Comparison of ENCODE assay signal across 9 mouse cellular contexts in the genomic region with DNA sequence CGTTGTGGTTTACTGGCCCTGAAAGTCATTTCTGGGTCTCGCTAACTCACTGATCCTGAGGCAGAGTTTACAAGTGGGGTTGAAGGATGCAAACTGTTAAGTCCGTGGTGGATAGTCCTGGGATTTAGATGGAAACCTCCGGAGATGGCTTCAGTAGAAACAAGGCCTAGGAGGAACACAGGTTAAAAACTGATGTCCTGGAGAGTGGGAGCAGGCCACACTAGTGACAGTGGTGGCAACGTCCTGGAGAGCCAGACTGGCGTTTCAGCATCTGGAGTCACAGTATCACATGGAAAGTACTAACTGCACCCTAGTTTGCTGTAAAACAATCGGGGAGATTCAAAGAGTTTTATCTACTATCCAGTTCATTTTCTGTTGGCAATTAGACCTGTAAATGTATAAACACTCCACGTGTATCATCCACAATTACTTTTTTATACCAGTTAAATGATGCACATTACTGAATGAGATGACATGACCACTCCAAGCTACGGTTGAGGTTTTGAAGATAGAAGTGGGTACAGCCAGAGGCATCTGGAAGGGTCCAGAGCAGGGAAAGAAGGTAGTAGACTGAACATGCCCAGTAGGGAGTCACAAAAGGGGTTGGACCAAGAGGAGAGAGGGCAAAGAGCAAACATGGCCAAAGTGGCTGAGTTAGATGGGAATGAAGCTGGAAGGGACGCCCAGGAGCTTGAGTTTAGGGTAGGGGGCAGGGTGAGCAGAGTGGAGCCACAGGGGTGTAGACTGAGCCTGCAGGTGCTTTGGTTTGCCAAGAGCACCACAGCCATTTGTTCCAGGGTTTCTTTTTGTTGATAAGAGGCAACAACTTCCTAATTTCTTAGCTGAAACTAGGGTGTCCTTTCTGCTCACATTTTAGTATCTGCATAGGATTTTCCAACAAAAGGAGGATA. TPM values are rescaled to one million over a fixed set of nuclear protein-coding genes. Genes with fewer than 3 reads are reported as not detected.
DNase-seq lines count a peak whose midpoint lies in the region; ATAC-seq and TF ChIP-seq lines count a peak whose summit lies in the region.
"Had no signal": no experiment of that assay in that cellular context is flagged by ENCODE, and none has a peak within 500 bp of the region (broad histone marks: within the 10 kb centered on the region; RNA-seq: fewer than 3 reads in every experiment).

No protein-coding gene starts in this region.

- ATAC-seq in megakaryocyte, adult 5-6 weeks (ENCODE audit: poor library complexity, severe bottlenecking) = no peak
- ATAC-seq in hindbrain, embryonic 16.5 days = no peak

- H3K4me3 ChIP-seq in gastrocnemius, adult 2 months = no peak overlapping the region
- peak overlapping the region; percentile 65 for H3K4me3 ChIP-seq in megakaryocyte, embryonic 14.5 days (replicated peaks)
- no peak overlapping the region for H3K4me3 ChIP-seq in hindbrain, embryonic 16.5 days (ENCODE audit: low read length)
- H3K4me3 ChIP-seq in small intestine, adult 2 months (ENCODE audit: low read depth, low read length) = no peak overlapping the region

- DNase-seq in gastrocnemius, adult 2 months = peak; percentile 22
- no peak for DNase-seq in gastrocnemius, postnatal 36 days
- DNase-seq in right cerebral cortex, postnatal 4 days = no peak
- no peak for DNase-seq in frontal cortex, adult 2 months (ENCODE audit: extremely low spot score in 1 of 2, low spot score in 1 of 2)
- DNase-seq: layer of hippocampus, adult 9-11 months had no signal

- WGBS in hindbrain, embryonic 16.5 days = 54% methylated on average over 10 of the region's 10 CpGs
- WGBS in small intestine, adult 2 months = 30% methylated on average over 10 of the region's 10 CpGs

- TF ChIP-seq CTCF in gastrocnemius, adult 2 months (IDR thresholded peaks at IDR 0.05) = no peak
- no peak for TF ChIP-seq CTCF in small intestine, adult 2 months (IDR thresholded peaks at IDR 0.05; ENCODE audit: extremely low read depth, insufficient read length, insufficient replicate concordance, low read depth, low read length)

- intact Hi-C loops in gastrocnemius, adult 2 months (cut with DNase I) = loop anchor here (1.0 kb wide), 1 partner anchor 11 kb away; no protein-coding TSS in a partner anchor
- intact Hi-C loops in gastrocnemius, postnatal 36 days (cut with DNase I) = no loop called here

- H3K9ac ChIP-seq in hindbrain, embryonic 16.5 days (ENCODE audit: low read depth, low read length) = no peak overlapping the region

- peak overlapping the region; percentile 96 for H3K27ac ChIP-seq in gastrocnemius, adult 2 months
- H3K27ac ChIP-seq in hindbrain, embryonic 16.5 days (ENCODE audit: low read depth, low read length) = peak overlapping the region; percentile 44; the same call in 1 of the 2 replicates
- H3K27ac ChIP-seq in small intestine, adult 2 months (ENCODE audit: insufficient read depth, low read depth, low read length) = peak overlapping the region; percentile 14; the same call in 1 of the 2 replicates

- no peaks in the 10 kb centered on the region for H3K27me3 ChIP-seq in megakaryocyte, embryonic 14.5 days (replicated peaks)
- no peaks in the 10 kb centered on the region for H3K27me3 ChIP-seq in hindbrain, embryonic 16.5 days (replicated peaks; ENCODE audit: control insufficient read depth, insufficient read depth, low read length)
- no peaks in the 10 kb centered on the region for H3K27me3 ChIP-seq in small intestine, adult 2 months (ENCODE audit: control insufficient read depth, insufficient read depth, low read length)

- no peak for TF ChIP-seq POLR2A in small intestine, adult 2 months (IDR thresholded peaks at IDR 0.05; ENCODE audit: low read depth, low read length)

- peaks cover 72% of the 10 kb centered on the region for H3K36me3 ChIP-seq in megakaryocyte, embryonic 14.5 days (replicated peaks; ENCODE audit: low read length)
- H3K36me3 ChIP-seq in hindbrain, embryonic 16.5 days (ENCODE audit: control insufficient read depth, insufficient read depth, low read length) = peaks cover 40% of the 10 kb centered on the region
- H3K36me3 ChIP-seq in small intestine, adult 2 months (ENCODE audit: control insufficient read depth, insufficient read depth, low read length) = peaks cover 44% of the 10 kb centered on the region

- H3K4me2 ChIP-seq in hindbrain, embryonic 16.5 days (ENCODE audit: low read length) = no peak overlapping the region

- no peaks in the 10 kb centered on the region for H3K9me3 ChIP-seq in megakaryocyte, embryonic 14.5 days
- no peaks in the 10 kb centered on the region for H3K9me3 ChIP-seq in hindbrain, embryonic 16.5 days (ENCODE audit: control insufficient read depth, low read length)

- peaks cover 89% of the 10 kb centered on the region for H3K4me1 ChIP-seq in megakaryocyte, embryonic 14.5 days
- H3K4me1 ChIP-seq in hindbrain, embryonic 16.5 days (ENCODE audit: control insufficient read depth, insufficient read depth, low read depth, low read length) = peaks cover 18% of the 10 kb centered on the region
- peaks cover 33% of the 10 kb centered on the region for H3K4me1 ChIP-seq in small intestine, adult 2 months (ENCODE audit: control insufficient read depth, insufficient read depth, insufficient read length, low read length)

RNA-seq across cellular contexts. Expression of a gene that starts 1.8 kb away (rescaled TPM):
- total RNA-seq in gastrocnemius, adult 2 months (2021) = 100 to 1,000 TPM; 173 to 338 TPM
- total RNA-seq in gastrocnemius, postnatal 36 days (2021) = 100 to 1,000 TPM; 214 to 252 TPM
- 12.0 and 64.8 TPM in 2 replicates for polyA plus RNA-seq in megakaryocyte, embryonic 14.5 days (2012; ENCODE audit: insufficient read depth, low replicate concordance)
- total RNA-seq in megakaryocyte, adult 5-6 weeks (2015) = 119 TPM in 2 replicates
- total RNA-seq in megakaryocyte, adult 5-6 weeks (2017) = 78.8 and 82.8 TPM in 2 replicates
- 115 and 117 TPM in 2 replicates for polyA plus RNA-seq in hindbrain, embryonic 16.5 days (2015; fragmentation: Nextera tagmentation; extraction: Ambion mirVana)
- 201 and 291 TPM in 2 replicates for polyA plus RNA-seq in small intestine, adult 2 months (2012; rRNA removed)
- 93.7 and 106 TPM in 2 replicates for polyA plus RNA-seq in frontal cortex, adult 2 months (2012; rRNA removed)

RNA-seq across cellular contexts. Expression of a gene that starts 10.4 kb away (rescaled TPM):
- total RNA-seq in gastrocnemius, adult 2 months (2021) = 1 to 10 TPM; 2.6 to 7.3 TPM
- total RNA-seq in gastrocnemius, postnatal 36 days (2021) = 1 to 10 TPM; 2.5 to 3.1 TPM
- 1.3 TPM in 1 of 2 replicates, not detected in the other for polyA plus RNA-seq in megakaryocyte, embryonic 14.5 days (2012; ENCODE audit: insufficient read depth, low replicate concordance)
- total RNA-seq in megakaryocyte, adult 5-6 weeks (2015) = 3.1 and 13.4 TPM in 2 replicates
- 5.2 and 5.9 TPM in 2 replicates for total RNA-seq in megakaryocyte, adult 5-6 weeks (2017)
- polyA plus RNA-seq in hindbrain, embryonic 16.5 days (2015; fragmentation: Nextera tagmentation; extraction: Ambion mirVana) = 5.3 and 6.1 TPM in 2 replicates
- polyA plus RNA-seq in small intestine, adult 2 months (2012; rRNA removed) = 1,096 and 2,780 TPM in 2 replicates
- 10.7 and 13.4 TPM in 2 replicates for polyA plus RNA-seq in frontal cortex, adult 2 months (2012; rRNA removed)

RNA-seq across cellular contexts. Expression of a gene that starts 14.9 kb away (rescaled TPM):
- 100 to 1,000 TPM; 131 to 143 TPM for total RNA-seq in gastrocnemius, adult 2 months (2021)
- 100 to 1,000 TPM; 111 to 131 TPM for total RNA-seq in gastrocnemius, postnatal 36 days (2021)
- 226 and 241 TPM in 2 replicates for polyA plus RNA-seq in megakaryocyte, embryonic 14.5 days (2012; ENCODE audit: insufficient read depth, low replicate concordance)
- 275 and 307 TPM in 2 replicates for total RNA-seq in megakaryocyte, adult 5-6 weeks (2015)
- 187 and 291 TPM in 2 replicates for total RNA-seq in megakaryocyte, adult 5-6 weeks (2017)
- 117 and 127 TPM in 2 replicates for polyA plus RNA-seq in hindbrain, embryonic 16.5 days (2015; fragmentation: Nextera tagmentation; extraction: Ambion mirVana)
- polyA plus RNA-seq in small intestine, adult 2 months (2012; rRNA removed) = 67.1 and 140 TPM in 2 replicates
- polyA plus RNA-seq in frontal cortex, adult 2 months (2012; rRNA removed) = 391 and 418 TPM in 2 replicates

RNA-seq across cellular contexts. Expression of a gene that starts 34.5 kb away (rescaled TPM):
- total RNA-seq in gastrocnemius, adult 2 months (2021) = under 1 TPM; 0.71 to 0.89 TPM
- total RNA-seq in gastrocnemius, postnatal 36 days (2021) = 1 to 10 TPM; 1.1 TPM
- polyA plus RNA-seq in megakaryocyte, embryonic 14.5 days (2012; ENCODE audit: insufficient read depth, low replicate concordance) = 30.8 and 66.7 TPM in 2 replicates
- 64.9 and 68.8 TPM in 2 replicates for total RNA-seq in megakaryocyte, adult 5-6 weeks (2015)
- total RNA-seq in megakaryocyte, adult 5-6 weeks (2017) = 62.6 and 71.5 TPM in 2 replicates
- 2.8 and 2.9 TPM in 2 replicates for polyA plus RNA-seq in hindbrain, embryonic 16.5 days (2015; fragmentation: Nextera tagmentation; extraction: Ambion mirVana)
- 4.4 and 7.1 TPM in 2 replicates for polyA plus RNA-seq in small intestine, adult 2 months (2012; rRNA removed)
- 1.7 and 2.4 TPM in 2 replicates for polyA plus RNA-seq in frontal cortex, adult 2 months (2012; rRNA removed)

RNA-seq across cellular contexts. Expression of a gene that starts 40.4 kb away (rescaled TPM):
- not detected for total RNA-seq in gastrocnemius, adult 2 months (2021)
- not detected for total RNA-seq in gastrocnemius, postnatal 36 days (2021)
- polyA plus RNA-seq in megakaryocyte, embryonic 14.5 days (2012; ENCODE audit: insufficient read depth, low replicate concordance) = not detected in 2 replicates
- total RNA-seq in megakaryocyte, adult 5-6 weeks (2015) = not detected in 2 replicates
- total RNA-seq in megakaryocyte, adult 5-6 weeks (2017) = not detected in 2 replicates
- polyA plus RNA-seq in hindbrain, embryonic 16.5 days (2015; fragmentation: Nextera tagmentation; extraction: Ambion mirVana) = 4.9 and 5.3 TPM in 2 replicates
- 2.4 TPM in 1 of 2 replicates, not detected in the other for polyA plus RNA-seq in small intestine, adult 2 months (2012; rRNA removed)
- polyA plus RNA-seq in frontal cortex, adult 2 months (2012; rRNA removed) = 0.70 and 0.80 TPM in 2 replicates

Comparison
In these comparisons a context has a peak if more than half of its experiments do, and no peak if none do; other contexts are left out.
1. H3K27ac ChIP-seq: peak in every context shown above with its lines; median percentile 96 in gastrocnemius, adult 2 months; 44 in hindbrain, embryonic 16.5 days; 14 in small intestine, adult 2 months.
2. RNA of a gene that starts 10.4 kb away (polyA plus RNA-seq): 1,096 to 2,780 TPM in small intestine, adult 2 months; 10.7 to 13.4 TPM in frontal cortex, adult 2 months, 5.3 to 6.1 TPM in hindbrain, embryonic 16.5 days and 1.3 TPM in megakaryocyte, embryonic 14.5 days; every median in the first group is over 10 times any median in the second.